Mouse (Mus musculus): ENCODE data around the gene Gm28035. TPM values are rescaled to one million over a fixed set of nuclear protein-coding genes. Genes with fewer than 3 reads are reported as not detected.

The Gm28035 gene
- polyA plus RNA-seq, 1 experiment from 2014 or later: 0.16 TPM

GRCm38 (mm10) chr2:30236426-30237198 is 3.8 kb upstream of the Gm28035 start:
- Histone ChIP-seq H3K27ac (ENCODE audit: low read depth, low read length) (peak overlapping the region; percentile 82), H3K9me3 (ENCODE audit: control insufficient read depth, low read length) (no peaks in the 10 kb centered on the region), H3K9ac (ENCODE audit: low read depth, low read length) (peak overlapping the region; percentile 73), H3K27me3 (replicated peaks; ENCODE audit: control insufficient read depth, insufficient read depth, low read length) (no peaks in the 10 kb centered on the region), H3K4me3 (ENCODE audit: low read length) (peak overlapping the region; percentile 89), H3K36me3 (ENCODE audit: control insufficient read depth, insufficient read depth, low read length) (peaks cover 7% of the 10 kb centered on the region), H3K4me1 (ENCODE audit: control insufficient read depth, insufficient read depth, low read depth, low read length) (peaks cover 23% of the 10 kb centered on the region), H3K4me2 (ENCODE audit: low read length) (peak overlapping the region; percentile 79)
- no peak for ATAC-seq
- 4% methylated on average over 18 of the region's 18 CpGs for WGBS

DNA sequence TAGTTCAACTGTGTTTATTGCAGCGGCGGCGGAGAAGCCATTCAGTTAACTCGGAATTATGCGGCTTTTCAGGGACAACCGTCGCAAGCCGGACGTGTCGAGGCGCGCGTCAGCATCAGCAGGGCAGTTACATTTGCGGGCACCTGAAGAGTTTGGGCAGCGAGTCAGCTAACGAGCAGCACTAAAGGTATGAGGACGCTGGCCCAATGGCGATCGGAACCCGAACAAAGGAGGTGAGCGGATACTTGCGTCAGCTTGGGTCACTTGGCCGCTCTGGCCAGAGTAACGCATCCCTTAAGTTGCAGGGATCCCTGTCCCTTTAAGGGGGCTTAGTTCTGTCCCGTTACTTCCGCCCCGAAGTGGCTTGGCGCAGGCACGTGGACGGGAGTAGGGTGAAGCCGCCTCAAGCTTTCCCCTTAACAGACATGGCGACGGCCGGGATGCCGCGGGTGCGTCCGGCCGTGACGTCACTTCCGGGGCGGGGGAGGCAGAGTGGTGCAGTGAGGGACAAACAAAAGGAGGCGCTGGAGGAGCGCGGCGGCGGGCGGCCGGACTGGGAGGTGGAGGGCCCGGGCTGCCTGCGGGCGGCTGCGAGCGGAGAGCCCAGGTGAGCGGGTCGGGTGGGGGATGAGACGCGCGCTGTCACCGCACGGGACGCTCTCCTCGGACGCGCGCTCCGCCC is 3.0 kb upstream of the Gm28035 start, which contains the start of gene Lrrc8a:
Lrrc8a (plus strand) TSS at position 517 of the 682 bp plus-strand sequence.
- peak; percentile 98 for ATAC-seq
- peak within 1 kb of the TSS; percentile 95 for H3K9ac ChIP-seq (ENCODE audit: low read depth, low read length)
- WGBS: under 1% methylated on average over 53 of the region's 67 CpGs
- H3K9me3 ChIP-seq (ENCODE audit: control insufficient read depth, low read length): no peaks in the 10 kb centered on the region
- H3K27me3 ChIP-seq (replicated peaks; ENCODE audit: control insufficient read depth, insufficient read depth, low read length): no peaks in the 10 kb centered on the region
- H3K36me3 ChIP-seq (ENCODE audit: control insufficient read depth, insufficient read depth, low read length): peaks cover 7% of the 10 kb centered on the region
- H3K4me3 ChIP-seq (ENCODE audit: low read length): peak within 1 kb of the TSS; percentile 89
- peak within 1 kb of the TSS; percentile 88 for H3K27ac ChIP-seq (ENCODE audit: low read depth, low read length)
- peak within 1 kb of the TSS; percentile 88 for H3K4me2 ChIP-seq (ENCODE audit: low read length)
- peaks cover 23% of the 10 kb centered on the region for H3K4me1 ChIP-seq (ENCODE audit: control insufficient read depth, insufficient read depth, low read depth, low read length)

DNA sequence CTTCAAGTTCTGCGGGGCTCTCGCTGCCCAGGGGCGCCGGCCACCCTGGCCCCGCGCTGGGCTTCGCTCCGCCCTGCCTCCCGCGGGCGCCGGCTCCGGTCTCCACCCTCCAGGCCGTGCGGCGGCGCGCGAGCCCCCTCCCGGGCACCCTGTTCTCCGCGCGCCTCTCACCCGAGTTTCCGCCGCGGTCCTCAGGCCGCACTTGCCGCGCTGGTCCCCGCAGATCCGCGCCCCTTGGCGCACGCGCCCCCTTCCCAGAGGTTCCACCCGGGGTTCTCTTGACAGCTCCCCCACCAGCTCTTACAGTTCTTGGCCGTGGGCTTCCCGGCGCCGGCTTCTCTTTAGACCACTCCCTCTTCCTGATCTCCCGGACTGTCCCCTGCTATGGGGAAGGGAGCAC is 2.5 kb upstream of the Gm28035 start:
- under 1% methylated on average over 16 of the region's 42 CpGs for WGBS
- peak overlapping the region; percentile 88 for H3K27ac ChIP-seq (ENCODE audit: low read depth, low read length)
- ATAC-seq: peak; percentile 91
- peaks cover 29% of the 10 kb centered on the region for H3K4me1 ChIP-seq (ENCODE audit: control insufficient read depth, insufficient read depth, low read depth, low read length)
- peak overlapping the region; percentile 95 for H3K9ac ChIP-seq (ENCODE audit: low read depth, low read length)
- H3K4me3 ChIP-seq (ENCODE audit: low read length): peak overlapping the region; percentile 89
- H3K4me2 ChIP-seq (ENCODE audit: low read length): peak overlapping the region; percentile 88
- H3K36me3 ChIP-seq (ENCODE audit: control insufficient read depth, insufficient read depth, low read length): peaks cover 7% of the 10 kb centered on the region
- no peaks in the 10 kb centered on the region for H3K9me3 ChIP-seq (ENCODE audit: control insufficient read depth, low read length)
- no peaks in the 10 kb centered on the region for H3K27me3 ChIP-seq (replicated peaks; ENCODE audit: control insufficient read depth, insufficient read depth, low read length)

- H3K9me3 ChIP-seq (ENCODE audit: control insufficient read depth, low read length): no peaks in the 10 kb centered on the region
- H3K27ac ChIP-seq (ENCODE audit: low read depth, low read length): no peak overlapping the region
- peak overlapping the region; percentile 88 for H3K4me2 ChIP-seq (ENCODE audit: low read length)
- no peak for ATAC-seq
- H3K9ac ChIP-seq (ENCODE audit: low read depth, low read length): peak overlapping the region; percentile 95
- WGBS: 79% methylated on average over 3 of the region's 3 CpGs
- peaks cover 9% of the 10 kb centered on the region for H3K36me3 ChIP-seq (ENCODE audit: control insufficient read depth, insufficient read depth, low read length)
- H3K4me1 ChIP-seq (ENCODE audit: control insufficient read depth, insufficient read depth, low read depth, low read length): peaks cover 29% of the 10 kb centered on the region
- peak overlapping the region; percentile 89 for H3K4me3 ChIP-seq (ENCODE audit: low read length)
- no peaks in the 10 kb centered on the region for H3K27me3 ChIP-seq (replicated peaks; ENCODE audit: control insufficient read depth, insufficient read depth, low read length)
Observed at GRCm38 (mm10) chr2:30238906-30239465, 1.4 kb upstream of the Gm28035 start.

GRCm38 (mm10) chr2:30239777-30240176 is 590 bp upstream of the Gm28035 start:
- WGBS: 80% methylated on average over 4 of the region's 4 CpGs
- Histone ChIP-seq H3K36me3 (ENCODE audit: control insufficient read depth, insufficient read depth, low read length) (peaks cover 9% of the 10 kb centered on the region), H3K9me3 (ENCODE audit: control insufficient read depth, low read length) (no peaks in the 10 kb centered on the region), H3K4me2 (ENCODE audit: low read length) (no peak overlapping the region), H3K9ac (ENCODE audit: low read depth, low read length) (peak overlapping the region; percentile 4; the same call in 1 of the 2 replicates), H3K27ac (ENCODE audit: low read depth, low read length) (no peak overlapping the region), H3K4me1 (ENCODE audit: control insufficient read depth, insufficient read depth, low read depth, low read length) (peaks cover 29% of the 10 kb centered on the region), H3K27me3 (replicated peaks; ENCODE audit: control insufficient read depth, insufficient read depth, low read length) (no peaks in the 10 kb centered on the region), H3K4me3 (ENCODE audit: low read length) (no peak overlapping the region)
- no peak for ATAC-seq

DNA sequence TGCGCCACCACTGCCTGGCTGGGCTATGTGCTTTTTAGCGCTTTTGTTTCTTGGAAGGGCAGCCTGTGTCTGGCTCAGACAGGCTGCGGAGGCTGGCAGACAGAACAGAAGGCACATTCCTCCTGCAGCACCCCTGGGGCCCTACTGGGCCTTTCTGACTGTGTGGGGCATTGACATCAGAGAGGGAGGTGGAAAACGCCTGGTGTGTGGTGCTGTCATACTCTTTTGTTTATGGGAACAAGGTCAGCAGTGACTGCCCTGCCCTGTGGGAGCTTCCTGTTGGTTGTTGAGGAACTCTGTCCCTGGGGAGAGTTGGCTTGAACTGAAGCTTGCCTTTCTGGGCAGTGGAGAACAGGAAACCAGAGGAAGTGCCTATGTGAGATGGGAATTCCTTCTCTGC is 2.1 kb downstream of the Gm28035 start:
- WGBS: 33% methylated on average over 4 of the region's 4 CpGs
- no peaks in the 10 kb centered on the region for H3K9me3 ChIP-seq (ENCODE audit: control insufficient read depth, low read length)
- no peak overlapping the region for H3K4me3 ChIP-seq (ENCODE audit: low read length)
- peaks cover 23% of the 10 kb centered on the region for H3K4me1 ChIP-seq (ENCODE audit: control insufficient read depth, insufficient read depth, low read depth, low read length)
- H3K36me3 ChIP-seq (ENCODE audit: control insufficient read depth, insufficient read depth, low read length): peaks cover 11% of the 10 kb centered on the region
- H3K27ac ChIP-seq (ENCODE audit: low read depth, low read length): peak overlapping the region; percentile 29; the same call in 1 of the 2 replicates
- H3K27me3 ChIP-seq (replicated peaks; ENCODE audit: control insufficient read depth, insufficient read depth, low read length): no peaks in the 10 kb centered on the region
- no peak overlapping the region for H3K4me2 ChIP-seq (ENCODE audit: low read length)
- no peak overlapping the region for H3K9ac ChIP-seq (ENCODE audit: low read depth, low read length)
- no peak for ATAC-seq

DNA sequence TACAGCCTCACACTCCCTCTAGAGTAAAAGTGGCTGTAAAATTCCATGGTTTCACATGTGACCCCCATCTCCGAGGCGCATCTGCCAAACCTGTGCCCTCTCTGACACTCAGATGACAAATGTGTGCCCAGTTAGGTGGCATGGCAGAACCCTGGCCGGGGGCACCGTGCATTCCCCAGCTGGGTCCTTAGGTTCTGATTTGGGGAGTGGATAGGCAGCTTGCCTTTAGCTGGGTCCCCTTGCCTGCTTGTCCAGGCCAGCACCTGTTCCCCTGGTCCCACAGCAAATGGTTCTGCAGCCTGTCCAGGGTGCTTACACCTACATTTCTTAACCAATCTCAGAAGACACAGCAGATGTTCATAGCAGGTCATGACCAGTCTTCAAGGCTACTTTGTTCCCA is 3.0 kb downstream of the Gm28035 start:
- Histone ChIP-seq H3K9ac (ENCODE audit: low read depth, low read length) (no peak overlapping the region), H3K4me1 (ENCODE audit: control insufficient read depth, insufficient read depth, low read depth, low read length) (peaks cover 23% of the 10 kb centered on the region), H3K36me3 (ENCODE audit: control insufficient read depth, insufficient read depth, low read length) (peaks cover 11% of the 10 kb centered on the region), H3K27ac (ENCODE audit: low read depth, low read length) (no peak overlapping the region), H3K9me3 (ENCODE audit: control insufficient read depth, low read length) (no peaks in the 10 kb centered on the region), H3K4me3 (ENCODE audit: low read length) (no peak overlapping the region), H3K27me3 (replicated peaks; ENCODE audit: control insufficient read depth, insufficient read depth, low read length) (no peaks in the 10 kb centered on the region), H3K4me2 (ENCODE audit: low read length) (no peak overlapping the region)
- WGBS: 96% methylated on average over 4 of the region's 4 CpGs
- ATAC-seq: no peak

GRCm38 (mm10) chr2:30244595-30245178 is 4.3 kb downstream of the Gm28035 start:
- H3K4me3 ChIP-seq (ENCODE audit: low read length): no peak overlapping the region
- H3K36me3 ChIP-seq (ENCODE audit: control insufficient read depth, insufficient read depth, low read length): peaks cover 13% of the 10 kb centered on the region
- H3K27me3 ChIP-seq (replicated peaks; ENCODE audit: control insufficient read depth, insufficient read depth, low read length): no peaks in the 10 kb centered on the region
- H3K4me1 ChIP-seq (ENCODE audit: control insufficient read depth, insufficient read depth, low read depth, low read length): peaks cover 11% of the 10 kb centered on the region
- no peak; the same call in 1 of the 2 replicates for ATAC-seq
- no peak overlapping the region for H3K9ac ChIP-seq (ENCODE audit: low read depth, low read length)
- WGBS: 76% methylated on average over 7 of the region's 7 CpGs
- no peaks in the 10 kb centered on the region for H3K9me3 ChIP-seq (ENCODE audit: control insufficient read depth, low read length)
- no peak overlapping the region for H3K4me2 ChIP-seq (ENCODE audit: low read length)
- no peak overlapping the region for H3K27ac ChIP-seq (ENCODE audit: low read depth, low read length)
